Mouse (Mus musculus): ENCODE measurements around the gene Cfdp1.

DNA sequence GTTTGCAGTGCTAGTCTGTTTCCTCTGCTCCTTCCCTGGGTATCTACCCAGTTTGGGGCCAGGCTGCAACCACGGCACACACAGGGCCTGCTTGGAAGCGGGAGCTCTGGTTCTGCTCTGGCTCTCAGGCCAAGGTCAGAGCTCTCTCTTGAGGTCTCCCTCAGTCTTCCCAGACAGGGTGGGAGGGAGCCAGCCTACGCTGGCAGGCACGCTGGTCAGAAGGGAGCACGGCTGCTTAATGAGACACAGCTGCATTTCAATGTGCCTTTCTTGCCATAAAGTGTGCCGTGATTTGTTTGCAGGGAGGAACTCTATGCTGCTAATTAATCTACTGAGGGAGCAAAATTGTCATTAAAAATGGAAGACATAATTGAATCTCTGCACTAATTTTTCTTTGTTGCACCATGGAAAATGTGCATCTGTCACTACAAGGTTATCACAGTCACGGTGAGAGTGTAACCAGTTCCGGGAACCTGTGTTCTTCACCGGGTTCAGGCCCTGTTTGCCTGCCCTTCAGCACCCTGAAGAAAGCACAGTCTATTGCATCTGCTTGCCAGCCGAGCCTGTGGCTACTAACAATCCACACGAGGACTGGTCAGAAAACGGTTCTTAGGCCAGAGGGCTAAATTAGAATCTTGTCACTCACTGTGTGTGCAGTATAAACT, 84.2 kb downstream of the Cfdp1 start:
- no peak for TF ChIP-seq CTCF (IDR thresholded peaks at IDR 0.05; ENCODE audit: low read depth, low read length)
- TF ChIP-seq POLR2A (IDR thresholded peaks at IDR 0.05; ENCODE audit: borderline replicate concordance, low read depth, low read length), result no peak

Data from bone marrow macrophage, adult 2 months (primary cell).